Mouse (Mus musculus) fat pad, adult 2 months (tissue): ENCODE results near the gene Slc39a11.

Experiments used
- DNase-seq: peaks from one replicate; pipeline ENCODE4 v3.0.0-alpha.2; 2011; ENCODE audit warnings: low read depth, low spot score; ENCODE audit errors: extremely low read depth

Slc39a11 gene

DNA sequence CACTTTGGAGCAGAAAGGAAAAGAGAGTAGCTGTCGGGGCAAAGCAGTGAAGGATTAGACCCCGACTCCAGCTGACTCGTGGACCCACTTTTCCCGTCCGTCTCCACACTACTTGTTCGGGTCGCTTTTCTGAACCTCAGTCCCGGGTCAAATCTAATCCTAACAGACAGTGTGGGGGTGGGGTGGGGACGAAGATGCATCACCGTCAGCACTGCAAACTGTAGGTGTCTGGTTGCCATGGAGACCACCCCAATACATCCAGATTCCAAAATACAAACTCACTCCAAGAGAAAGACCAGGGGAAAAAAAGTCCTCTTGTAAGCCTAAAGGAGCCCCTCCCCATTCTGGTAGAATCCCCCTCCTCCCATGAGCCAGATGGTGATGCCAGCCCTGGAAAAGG lies 97.3 kb downstream of the Slc39a11 start:
- DNase-seq, result no peak

DNA sequence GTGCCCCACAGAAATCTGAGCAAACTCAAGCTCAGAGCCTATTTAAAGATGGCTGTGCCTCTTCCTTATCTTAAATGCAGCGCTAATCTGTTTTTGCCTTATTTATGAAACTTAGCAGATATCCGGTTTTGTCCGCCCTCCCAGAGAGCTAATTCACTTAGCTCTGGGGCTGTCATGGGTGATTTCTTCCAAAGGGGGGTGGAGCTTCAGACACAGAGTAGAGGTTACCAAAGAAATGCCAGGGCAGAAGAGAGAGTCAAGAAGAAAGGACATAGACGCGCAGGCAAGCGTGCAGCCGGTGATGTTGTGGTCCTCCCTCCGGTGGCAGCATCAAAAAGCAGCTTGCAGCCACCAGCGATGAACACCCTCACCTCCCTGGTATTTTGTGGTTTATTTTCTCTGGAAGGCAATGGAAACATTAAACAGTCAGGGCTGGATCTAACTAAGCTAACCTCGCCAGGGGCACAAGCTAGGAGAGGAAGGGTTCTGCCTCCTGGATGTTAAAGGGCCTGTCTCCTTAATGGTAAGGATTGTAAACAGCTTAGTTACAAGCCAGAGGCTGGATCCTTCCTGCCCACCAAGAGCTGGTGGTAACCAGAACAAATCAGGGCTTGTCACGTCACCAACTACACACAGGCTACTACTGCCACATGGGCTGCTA lies 103.5 kb downstream of the Slc39a11 start:
- no peak for DNase-seq

DNA sequence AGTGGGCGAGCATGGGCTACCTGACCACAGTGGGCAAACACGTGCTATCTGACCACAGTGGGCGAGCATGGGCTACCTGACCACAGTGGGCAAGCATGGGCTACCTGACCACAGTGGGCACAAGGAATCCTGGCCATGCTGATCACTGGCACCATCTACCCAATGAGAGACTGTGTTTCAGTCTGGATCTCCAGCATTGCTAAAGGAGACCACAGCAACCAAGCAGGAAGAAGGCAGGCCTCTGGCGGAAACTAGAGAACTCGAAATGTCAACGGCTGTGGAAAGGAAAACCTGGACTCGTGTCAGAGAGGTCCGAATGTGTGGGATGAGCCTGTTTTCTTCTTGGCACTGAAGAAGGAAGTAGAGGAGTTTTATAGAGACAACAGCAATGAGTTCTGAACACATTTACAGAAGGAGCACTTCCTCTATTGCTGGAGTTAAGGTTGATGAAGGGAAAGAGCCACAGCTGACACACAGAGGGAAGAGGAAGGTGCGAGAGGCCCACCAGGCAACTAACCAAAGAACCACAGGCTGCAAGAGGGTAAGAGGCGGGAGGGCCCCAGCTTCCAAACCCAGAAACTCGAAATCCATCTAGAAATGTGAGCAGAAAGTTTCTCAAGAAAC lies 105.8 kb downstream of the Slc39a11 start:
- no peak for DNase-seq

DNA sequence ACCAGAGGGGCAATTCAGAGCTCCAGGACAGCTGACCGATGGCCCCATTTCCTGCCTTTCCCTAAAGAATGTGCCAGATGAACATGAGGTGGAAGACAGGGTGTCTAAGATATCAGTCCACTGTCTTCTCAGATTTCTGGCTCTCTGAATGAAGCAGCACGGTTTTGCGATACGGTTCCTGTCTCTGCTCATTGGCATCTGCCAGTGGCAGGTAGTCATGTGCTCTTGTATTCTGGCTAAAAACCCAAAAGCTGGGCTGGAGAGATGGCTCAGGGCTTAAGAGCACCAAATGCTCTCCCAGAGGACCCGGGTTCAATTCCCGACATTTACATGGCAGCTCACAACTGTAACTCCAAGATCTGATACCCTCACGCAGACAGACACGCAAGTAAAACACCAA lies 108.8 kb downstream of the Slc39a11 start:
- DNase-seq, result no peak

DNA sequence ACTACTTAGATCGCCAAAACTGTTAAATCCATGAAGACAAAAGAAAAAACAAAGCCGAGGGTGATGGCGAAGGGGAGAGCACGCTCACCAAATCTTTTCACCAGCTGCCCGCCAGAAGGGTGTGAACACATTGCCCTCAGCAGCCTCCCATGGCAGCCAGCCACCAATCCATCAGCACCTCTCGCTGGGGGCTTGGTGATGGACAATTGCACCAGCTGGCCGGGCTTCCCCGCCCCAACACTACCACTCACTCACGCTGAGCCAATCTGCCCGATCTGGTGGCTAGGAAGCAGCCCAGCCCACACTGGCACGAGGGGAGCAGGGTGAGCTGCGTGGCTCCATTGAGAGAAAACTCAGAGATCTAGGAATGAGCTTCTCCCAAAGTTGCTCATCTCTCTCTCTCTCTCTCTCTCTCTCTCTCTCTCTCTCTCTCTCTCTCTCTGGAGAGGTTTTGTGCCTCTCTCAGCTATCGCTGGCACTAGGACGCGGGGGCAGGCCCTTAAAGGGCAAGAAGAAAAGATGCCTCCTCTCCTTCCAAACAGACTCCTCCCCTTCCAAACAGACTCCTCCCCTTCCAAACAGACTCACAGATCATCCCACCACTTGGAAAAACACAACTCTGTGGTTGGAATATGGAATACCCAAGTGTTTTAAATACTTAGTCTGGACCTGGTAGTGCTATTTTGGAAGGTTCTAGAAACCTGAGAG lies 110.2 kb downstream of the Slc39a11 start:
- DNase-seq, result no peak

DNA sequence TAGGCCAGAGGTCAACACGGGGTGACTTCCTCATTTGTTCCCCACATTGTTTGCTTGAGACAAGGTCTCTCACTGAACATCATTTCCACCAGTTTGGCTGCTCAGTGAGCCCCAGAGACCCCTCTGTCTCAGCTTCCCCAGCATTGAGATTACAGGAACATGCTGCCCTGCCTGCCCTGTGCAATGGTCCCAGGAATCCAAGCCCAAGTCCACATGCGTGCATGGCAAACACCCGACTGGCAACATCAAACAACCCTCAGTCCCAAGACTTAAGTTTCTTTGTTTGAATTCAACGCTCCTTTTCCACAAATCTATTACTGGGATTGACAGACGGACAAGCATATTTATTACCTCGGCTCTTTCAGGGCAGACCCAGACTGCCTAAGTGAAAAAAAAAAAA lies 110.8 kb downstream of the Slc39a11 start:
- no peak for DNase-seq

DNA sequence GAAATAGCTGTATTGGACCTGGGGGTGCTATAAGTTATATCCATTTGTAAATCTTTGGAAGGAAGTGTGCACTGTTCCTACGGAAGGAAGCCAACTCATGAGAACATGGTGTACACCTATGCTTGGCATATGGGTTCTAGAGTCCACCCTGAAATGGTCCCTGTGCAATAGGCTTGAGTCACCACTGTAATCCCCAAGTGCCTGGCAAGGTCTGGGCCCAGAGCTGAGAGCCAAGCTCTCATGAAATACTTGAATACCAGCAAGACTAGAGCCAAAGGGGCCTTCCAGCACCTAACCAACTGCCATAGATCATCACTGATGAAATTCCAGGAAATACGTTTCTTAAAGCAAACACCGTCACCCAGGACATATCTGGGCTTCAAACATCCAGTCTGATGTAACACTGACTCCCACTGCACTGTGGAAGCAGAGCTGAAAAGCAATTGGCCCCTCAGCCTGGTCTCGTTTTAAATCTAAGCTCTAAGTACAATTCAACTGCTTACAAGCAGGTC lies 111.4 kb downstream of the Slc39a11 start:
- DNase-seq, result peak; percentile 99

DNA sequence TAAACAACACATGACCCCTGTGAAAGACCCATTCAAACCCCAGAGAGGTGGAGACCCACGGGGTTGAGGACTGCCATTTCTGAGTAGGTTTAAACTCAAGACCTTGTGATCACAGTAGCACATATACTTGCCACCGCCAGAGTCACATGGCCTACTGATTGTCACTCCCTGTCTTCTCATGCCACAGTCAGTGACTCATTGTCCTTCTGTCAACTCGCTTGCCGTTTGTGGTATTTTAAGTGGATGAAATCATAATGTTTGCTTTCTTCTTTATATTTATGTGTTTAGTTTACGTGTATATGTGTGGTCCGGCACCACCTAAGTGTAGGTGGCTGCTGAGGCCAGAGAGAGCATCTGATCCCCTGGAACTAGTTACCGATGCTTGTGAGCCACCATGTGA lies 112.2 kb downstream of the Slc39a11 start:
- no peak for DNase-seq

DNA sequence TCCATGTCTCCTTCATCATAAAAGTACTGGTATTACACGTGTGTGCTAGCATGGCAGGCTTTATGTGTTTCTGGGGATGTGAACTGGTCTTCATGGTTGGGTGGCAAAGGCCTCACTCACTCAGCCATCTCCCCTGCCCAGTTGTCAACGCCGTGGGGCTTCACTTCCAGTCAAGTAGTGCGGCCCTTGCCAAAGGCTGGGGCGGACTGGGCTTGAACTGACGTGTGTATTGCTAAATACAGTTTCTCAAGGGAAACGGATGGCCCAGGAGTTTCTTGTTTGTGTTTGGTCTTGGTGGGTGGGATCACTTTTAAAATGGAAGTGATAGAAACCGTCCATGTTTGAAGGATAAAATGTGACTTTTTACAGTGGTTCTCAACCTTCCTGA lies 112.7 kb downstream of the Slc39a11 start:
- DNase-seq, result no peak

DNA sequence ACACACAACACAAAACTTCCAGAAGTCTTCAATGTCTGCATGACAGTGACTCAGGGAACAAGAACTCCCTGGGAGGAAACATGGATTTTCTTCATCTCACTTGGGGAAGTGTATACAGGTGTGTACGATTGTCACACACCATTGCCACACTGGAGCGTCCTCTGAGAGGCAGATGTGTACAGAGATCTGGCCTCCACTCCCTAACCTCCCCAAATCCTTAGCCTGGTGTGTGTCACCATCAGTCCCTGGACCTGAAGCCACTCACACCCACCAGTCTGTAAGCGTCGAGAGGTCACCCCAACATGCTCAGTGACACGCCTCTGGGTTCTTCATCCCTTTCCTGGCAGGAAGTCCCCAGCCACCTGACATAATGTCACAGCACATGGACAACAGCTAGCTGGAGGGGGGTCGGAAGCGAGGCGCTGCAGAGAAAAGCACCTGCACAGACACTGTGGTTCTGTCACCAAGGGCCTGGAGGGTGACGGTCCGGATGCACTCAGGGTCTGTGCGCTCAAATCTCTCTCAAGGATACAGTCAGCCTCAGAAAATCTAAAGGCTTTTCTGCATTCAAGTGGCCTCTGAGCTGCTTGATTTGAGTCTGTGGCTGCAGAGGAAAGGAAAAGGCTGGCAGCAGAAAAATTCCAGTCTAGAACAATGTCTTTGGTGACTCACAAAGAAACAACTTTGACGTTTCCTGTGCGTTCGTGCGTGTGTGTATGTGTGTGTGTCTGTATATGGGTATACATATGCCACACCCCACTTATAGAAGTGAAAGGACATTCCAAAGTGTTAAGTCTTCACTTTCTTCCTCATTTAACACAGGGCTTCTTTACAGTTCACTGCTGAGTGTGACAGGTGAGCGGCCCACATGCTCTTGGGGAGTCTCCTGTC lies 113.3 kb downstream of the Slc39a11 start:
- DNase-seq, result no peak

DNA sequence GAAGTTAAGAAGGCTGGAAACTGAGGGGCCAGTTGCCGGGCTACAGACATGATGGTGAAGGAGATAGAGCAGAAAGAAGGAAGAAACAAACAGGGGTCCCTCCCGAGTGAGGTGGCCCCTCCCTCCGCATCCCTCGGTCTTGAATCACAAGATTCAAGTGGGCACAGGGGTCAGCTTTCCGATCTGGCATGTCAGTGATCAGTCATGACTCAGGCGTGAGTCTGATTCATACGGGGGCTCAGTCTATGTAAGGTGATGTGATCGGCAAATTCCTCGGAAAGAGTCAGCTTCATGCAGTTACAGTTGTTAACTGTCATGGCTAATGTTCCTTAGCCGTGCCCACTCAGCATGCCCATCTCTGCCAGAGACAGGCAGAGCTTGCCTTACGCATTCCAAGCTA lies 115.5 kb downstream of the Slc39a11 start:
- DNase-seq, result no peak

DNA sequence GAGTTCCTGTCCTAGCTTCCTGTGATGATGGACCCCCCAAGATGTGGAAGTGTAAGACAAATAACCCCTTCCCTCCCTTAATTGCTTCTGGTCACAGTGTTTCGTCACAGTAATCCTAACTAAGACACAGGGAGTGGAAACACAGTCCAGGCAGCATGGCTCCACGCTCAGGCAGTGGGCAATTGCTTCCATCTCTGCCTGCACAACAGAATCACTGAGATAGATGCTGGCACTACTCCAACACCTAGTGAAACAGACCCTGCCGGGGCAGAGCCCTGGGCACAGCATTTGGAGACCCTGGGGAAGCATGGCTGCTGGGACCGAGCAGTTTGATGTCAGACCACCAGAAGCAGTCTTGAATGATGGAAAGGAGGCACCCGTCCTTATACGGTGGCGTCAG lies 115.9 kb downstream of the Slc39a11 start:
- no peak for DNase-seq

DNA sequence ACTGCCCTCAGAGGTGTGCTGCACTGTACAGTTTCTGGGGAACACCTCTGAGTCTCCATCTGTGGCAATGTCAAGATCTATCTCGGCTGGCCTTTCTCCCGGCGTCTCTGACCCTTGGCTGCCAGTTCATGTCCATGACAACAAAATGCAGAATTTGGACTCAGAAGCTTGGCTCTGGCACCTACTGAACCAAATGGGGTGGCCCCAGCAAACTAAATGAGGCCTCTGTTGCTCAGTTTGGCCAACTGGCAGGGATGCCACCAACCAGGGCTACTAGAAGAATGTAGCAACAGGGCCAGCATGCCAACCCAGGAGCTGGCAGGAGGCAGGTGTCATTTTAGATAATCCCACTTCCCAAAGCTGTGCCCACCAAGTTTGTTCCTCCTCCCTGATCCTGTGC lies 121.5 kb downstream of the Slc39a11 start:
- DNase-seq, result no peak

DNA sequence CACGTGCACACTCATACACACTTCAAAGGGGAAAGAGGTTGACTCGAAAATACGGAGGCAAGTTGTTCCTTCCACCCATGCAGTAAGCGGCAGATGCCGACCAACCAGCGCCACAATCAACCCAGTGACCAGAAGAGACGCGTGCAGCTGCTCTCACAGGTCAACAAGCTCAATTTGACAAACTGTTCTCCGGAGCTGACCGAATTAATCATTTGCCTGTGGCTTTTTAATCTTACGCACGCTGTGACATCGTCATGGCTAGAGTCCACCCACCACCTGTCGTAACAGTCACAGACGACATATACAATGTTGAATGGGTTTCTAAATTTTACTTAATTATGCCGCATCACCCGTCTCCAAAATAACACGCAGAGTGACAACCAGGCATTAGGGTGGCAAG lies 124.1 kb downstream of the Slc39a11 start:
- no peak for DNase-seq

DNA sequence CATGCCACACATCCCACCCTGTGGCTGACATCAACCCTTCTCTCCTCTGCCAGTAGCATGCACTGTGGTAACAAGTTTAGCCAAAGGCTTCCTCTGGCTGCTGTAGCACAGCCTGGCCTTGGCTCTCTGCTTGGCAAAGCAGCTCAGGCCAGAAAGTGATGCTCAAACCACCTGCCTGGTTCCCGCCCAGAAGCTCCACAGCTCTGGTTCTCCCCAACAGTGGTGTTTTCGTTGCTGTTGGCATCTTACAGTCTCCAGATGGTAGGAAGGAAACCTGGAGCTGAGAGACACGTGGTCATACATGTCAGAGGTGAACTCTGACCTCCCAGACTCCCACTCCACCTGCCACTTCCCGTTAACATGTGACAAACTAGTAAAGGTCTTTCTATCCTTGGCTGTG lies 127.2 kb downstream of the Slc39a11 start:
- DNase-seq, result no peak

DNA sequence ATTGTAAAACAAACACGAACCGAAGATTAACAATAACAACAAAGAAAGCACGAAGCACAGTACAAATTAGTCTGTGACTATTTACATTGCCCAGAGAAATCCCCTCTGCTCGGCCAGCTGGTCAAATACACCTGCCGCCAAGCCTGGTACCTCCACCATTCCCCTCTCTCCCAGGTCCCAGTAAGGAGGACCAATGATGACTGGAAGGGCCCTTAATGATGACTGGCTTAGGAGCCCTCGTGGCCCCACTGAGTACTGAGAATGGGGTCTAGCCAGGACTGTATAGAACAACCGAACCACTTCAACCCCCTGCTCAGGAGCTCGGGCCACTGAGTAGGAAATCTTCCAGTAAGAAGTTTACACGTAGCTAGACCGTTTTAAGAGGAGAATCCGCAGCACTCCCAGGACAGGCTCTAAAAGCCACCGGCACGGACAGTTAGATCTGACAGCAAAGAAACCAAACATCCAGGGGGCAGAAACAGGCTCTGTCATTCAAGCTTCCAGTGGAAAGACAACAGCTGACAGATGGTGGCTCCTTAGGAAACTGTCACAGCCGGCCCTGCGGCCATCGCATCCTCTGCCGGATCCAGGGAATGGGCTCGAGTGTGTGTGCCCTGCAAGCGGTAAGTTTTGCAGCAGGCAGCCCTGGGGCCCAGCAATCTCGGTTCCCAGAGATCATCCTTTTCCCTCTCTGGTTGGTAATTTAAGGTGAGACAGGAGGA lies 128.2 kb downstream of the Slc39a11 start:
- no peak for DNase-seq

DNA sequence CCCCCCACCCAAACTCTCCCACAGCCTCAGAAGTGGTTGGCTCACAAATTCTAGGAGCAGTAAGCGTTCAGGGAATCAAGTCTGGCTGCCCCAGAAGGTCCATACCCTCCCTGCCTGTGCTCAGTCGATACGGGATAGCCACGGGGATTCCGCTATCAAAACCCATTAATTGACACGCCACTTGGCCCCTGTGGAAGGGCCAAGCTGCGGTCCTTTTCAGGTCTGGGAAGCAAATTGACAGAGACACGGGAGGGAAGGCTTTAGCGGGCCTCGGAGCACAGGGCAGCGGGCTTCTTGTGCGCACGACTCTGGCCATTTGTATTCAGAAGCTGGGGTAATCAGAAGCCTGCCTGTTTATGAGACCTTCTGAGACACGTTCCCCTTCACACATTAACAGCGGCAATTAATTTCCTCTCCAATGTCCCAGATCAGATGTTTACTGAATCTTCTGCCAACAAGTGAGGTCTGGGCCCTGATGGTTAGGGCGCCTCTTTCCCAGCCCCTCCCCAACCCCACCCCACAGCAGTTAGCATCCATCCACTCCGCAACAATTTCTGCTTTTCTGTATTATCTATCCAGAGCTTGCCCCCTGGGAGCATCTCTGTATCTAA lies 128.9 kb downstream of the Slc39a11 start:
- DNase-seq, result no peak

DNA sequence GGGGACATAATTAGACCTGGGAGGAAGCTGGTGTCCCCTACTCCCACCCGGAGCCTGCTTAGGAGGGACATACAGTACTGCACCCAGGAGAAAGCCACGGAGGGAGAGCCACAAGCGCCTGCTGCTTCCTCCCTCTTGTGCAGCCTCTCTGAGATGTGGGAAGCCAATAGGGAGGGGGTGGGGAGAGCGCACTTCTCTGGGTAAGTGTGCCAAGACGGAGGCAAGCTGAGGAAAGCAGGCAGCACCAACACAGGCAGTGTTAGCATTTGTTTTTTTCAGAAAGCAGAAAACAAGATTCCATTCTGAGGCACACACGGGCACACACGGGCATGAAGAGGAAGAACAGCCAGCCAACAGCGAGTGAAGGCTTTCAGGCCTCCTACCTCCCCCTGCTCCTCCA lies 129.5 kb downstream of the Slc39a11 start:
- DNase-seq, result no peak

DNA sequence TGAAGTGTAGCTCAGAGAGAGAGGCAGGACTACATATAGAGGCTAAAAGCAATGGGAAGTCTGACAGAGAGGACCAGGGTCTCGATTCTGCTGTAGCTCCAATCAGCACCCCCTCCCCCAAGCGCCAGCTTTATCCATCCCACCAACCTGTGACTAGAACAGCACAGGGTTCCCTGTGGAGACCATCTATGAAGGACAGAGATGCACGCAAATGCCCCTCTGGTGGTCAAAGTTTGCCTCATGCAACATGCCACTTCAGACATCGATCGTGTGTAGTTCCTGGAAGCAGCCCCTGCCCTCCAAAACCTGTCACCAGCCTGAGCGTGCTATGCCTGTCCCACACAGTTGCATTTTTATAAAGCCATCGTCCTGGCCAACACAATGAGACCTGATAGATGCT lies 129.9 kb downstream of the Slc39a11 start:
- DNase-seq, result no peak

DNA sequence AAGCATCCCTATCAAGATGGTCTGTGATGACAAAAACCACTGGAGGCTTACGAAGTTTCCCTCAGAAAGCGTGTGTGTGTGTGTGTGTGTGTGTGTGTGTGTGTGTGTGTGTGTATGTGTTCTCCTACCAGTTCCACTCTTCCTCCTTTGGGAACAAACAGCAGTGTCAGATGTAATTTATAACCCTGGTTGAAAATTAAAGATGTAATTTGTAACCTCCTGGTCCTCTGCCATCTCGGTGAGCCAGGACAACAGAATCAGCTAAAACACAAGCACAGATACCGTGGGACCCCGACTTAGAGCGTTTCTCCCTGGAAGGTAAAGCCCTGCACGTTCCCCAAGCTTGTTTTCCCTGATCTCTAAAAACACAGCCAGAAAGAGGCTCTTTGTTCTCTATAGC lies 131.7 kb downstream of the Slc39a11 start:
- no peak for DNase-seq
